Mouse (Mus musculus): ENCODE results near the gene Fos. TPM values are rescaled to one million over a fixed set of nuclear protein-coding genes. Genes with fewer than 3 reads are reported as not detected.

Fos gene
- polyA plus RNA-seq, 1 experiment from 2014 or later, result 4.0 TPM

GRCm38 (mm10) chr12:85510013-85510412 lies 36.3 kb downstream of the Fos start:
- Histone ChIP-seq H3K4me2 (ENCODE audit: low read depth, low read length) (no peak overlapping the region), H3K27me3 (ENCODE audit: control insufficient read depth, insufficient read depth, low read length) (no peaks in the 10 kb centered on the region), H3K4me1 (ENCODE audit: control insufficient read depth, insufficient read depth, low read length) (no peaks in the 10 kb centered on the region), H3K36me3 (ENCODE audit: control insufficient read depth, insufficient read depth, low read length) (no peaks in the 10 kb centered on the region), H3K27ac (ENCODE audit: low read depth, low read length) (no peak overlapping the region), H3K9me3 (ENCODE audit: control insufficient read depth, low read length) (no peaks in the 10 kb centered on the region), H3K9ac (replicated peaks; ENCODE audit: low read depth, low read length) (no peak overlapping the region), H3K4me3 (ENCODE audit: low read depth, low read length) (no peak overlapping the region)
- no peak for ATAC-seq (ENCODE audit: low read depth)
- WGBS, result 100% methylated on average over 2 of the region's 2 CpGs

- no peaks in the 10 kb centered on the region for H3K4me1 ChIP-seq (ENCODE audit: control insufficient read depth, insufficient read depth, low read length)
- no peaks in the 10 kb centered on the region for H3K9me3 ChIP-seq (ENCODE audit: control insufficient read depth, low read length)
- no peaks in the 10 kb centered on the region for H3K27me3 ChIP-seq (ENCODE audit: control insufficient read depth, insufficient read depth, low read length)
- H3K9ac ChIP-seq (replicated peaks; ENCODE audit: low read depth, low read length), result no peak overlapping the region
- H3K4me3 ChIP-seq (ENCODE audit: low read depth, low read length), result no peak overlapping the region
- no peaks in the 10 kb centered on the region for H3K36me3 ChIP-seq (ENCODE audit: control insufficient read depth, insufficient read depth, low read length)
- H3K4me2 ChIP-seq (ENCODE audit: low read depth, low read length), result no peak overlapping the region
- no peak for ATAC-seq (ENCODE audit: low read depth)
- 86% methylated on average over 6 of the region's 6 CpGs for WGBS
- no peak overlapping the region for H3K27ac ChIP-seq (ENCODE audit: low read depth, low read length)
Measured at GRCm38 (mm10) chr12:85513789-85514447, 40.2 kb downstream of the Fos start.

DNA sequence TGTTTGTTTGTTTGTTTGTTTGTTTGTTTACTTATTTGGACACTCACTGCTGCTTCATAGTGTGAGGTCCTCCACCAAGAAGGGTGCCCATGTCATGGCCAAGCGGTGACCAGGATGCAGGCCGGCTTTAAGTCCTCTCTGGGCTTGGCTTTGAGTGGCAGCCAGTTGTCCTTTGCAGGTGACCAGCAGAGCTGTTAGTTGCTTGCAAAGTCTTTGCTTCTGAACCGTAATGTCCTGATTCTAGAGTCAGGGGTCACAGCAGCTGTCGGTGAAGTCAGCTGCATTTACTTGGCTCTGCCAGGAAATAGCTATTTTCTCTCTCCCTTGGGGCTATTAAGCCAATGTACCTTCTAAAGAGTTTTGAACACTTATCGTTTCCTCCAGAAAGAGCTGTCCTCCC lies 41.3 kb downstream of the Fos start:
- no peak overlapping the region for H3K4me3 ChIP-seq (ENCODE audit: low read depth, low read length)
- no peak overlapping the region for H3K4me2 ChIP-seq (ENCODE audit: low read depth, low read length)
- H3K9me3 ChIP-seq (ENCODE audit: control insufficient read depth, low read length), result no peaks in the 10 kb centered on the region
- H3K4me1 ChIP-seq (ENCODE audit: control insufficient read depth, insufficient read depth, low read length), result no peaks in the 10 kb centered on the region
- ATAC-seq (ENCODE audit: low read depth), result no peak
- 68% methylated on average over 5 of the region's 5 CpGs for WGBS
- H3K9ac ChIP-seq (replicated peaks; ENCODE audit: low read depth, low read length), result no peak overlapping the region
- no peak overlapping the region for H3K27ac ChIP-seq (ENCODE audit: low read depth, low read length)
- no peaks in the 10 kb centered on the region for H3K27me3 ChIP-seq (ENCODE audit: control insufficient read depth, insufficient read depth, low read length)
- no peaks in the 10 kb centered on the region for H3K36me3 ChIP-seq (ENCODE audit: control insufficient read depth, insufficient read depth, low read length)

DNA sequence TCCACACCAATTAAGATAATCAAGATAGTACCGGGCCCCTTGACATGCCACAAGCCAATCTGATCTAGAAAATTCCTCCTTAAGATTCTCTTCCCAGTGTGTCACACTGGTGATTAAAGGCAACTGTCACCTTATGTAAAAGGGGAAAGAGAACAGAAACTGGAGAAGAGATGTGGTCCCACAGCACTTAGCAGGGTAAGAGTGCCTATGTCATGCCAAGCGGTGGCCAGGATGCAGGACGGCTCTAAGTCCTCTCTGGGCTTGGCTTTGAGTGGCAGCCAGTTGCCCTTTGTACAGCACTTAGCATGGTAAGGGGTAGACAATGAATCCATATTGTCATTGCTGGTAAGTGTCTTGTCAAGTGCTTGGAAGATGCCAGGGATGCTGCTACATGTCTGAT lies 42.2 kb downstream of the Fos start:
- Histone ChIP-seq H3K9ac (replicated peaks; ENCODE audit: low read depth, low read length) (no peak overlapping the region), H3K4me2 (ENCODE audit: low read depth, low read length) (no peak overlapping the region), H3K36me3 (ENCODE audit: control insufficient read depth, insufficient read depth, low read length) (no peaks in the 10 kb centered on the region), H3K4me1 (ENCODE audit: control insufficient read depth, insufficient read depth, low read length) (no peaks in the 10 kb centered on the region), H3K27ac (ENCODE audit: low read depth, low read length) (no peak overlapping the region), H3K4me3 (ENCODE audit: low read depth, low read length) (no peak overlapping the region), H3K9me3 (ENCODE audit: control insufficient read depth, low read length) (no peaks in the 10 kb centered on the region), H3K27me3 (ENCODE audit: control insufficient read depth, insufficient read depth, low read length) (no peaks in the 10 kb centered on the region)
- 94% methylated on average over 3 of the region's 3 CpGs for WGBS
- no peak for ATAC-seq (ENCODE audit: low read depth)

- H3K9ac ChIP-seq (replicated peaks; ENCODE audit: low read depth, low read length), result no peak overlapping the region
- no peaks in the 10 kb centered on the region for H3K4me1 ChIP-seq (ENCODE audit: control insufficient read depth, insufficient read depth, low read length)
- H3K27me3 ChIP-seq (ENCODE audit: control insufficient read depth, insufficient read depth, low read length), result no peaks in the 10 kb centered on the region
- H3K36me3 ChIP-seq (ENCODE audit: control insufficient read depth, insufficient read depth, low read length), result no peaks in the 10 kb centered on the region
- no peak overlapping the region for H3K4me3 ChIP-seq (ENCODE audit: low read depth, low read length)
- WGBS, result 89% methylated on average over 13 of the region's 13 CpGs
- no peaks in the 10 kb centered on the region for H3K9me3 ChIP-seq (ENCODE audit: control insufficient read depth, low read length)
- no peak overlapping the region for H3K4me2 ChIP-seq (ENCODE audit: low read depth, low read length)
- no peak for ATAC-seq (ENCODE audit: low read depth)
- no peak overlapping the region for H3K27ac ChIP-seq (ENCODE audit: low read depth, low read length)
Measured at GRCm38 (mm10) chr12:85517339-85517738, 43.6 kb downstream of the Fos start.

DNA sequence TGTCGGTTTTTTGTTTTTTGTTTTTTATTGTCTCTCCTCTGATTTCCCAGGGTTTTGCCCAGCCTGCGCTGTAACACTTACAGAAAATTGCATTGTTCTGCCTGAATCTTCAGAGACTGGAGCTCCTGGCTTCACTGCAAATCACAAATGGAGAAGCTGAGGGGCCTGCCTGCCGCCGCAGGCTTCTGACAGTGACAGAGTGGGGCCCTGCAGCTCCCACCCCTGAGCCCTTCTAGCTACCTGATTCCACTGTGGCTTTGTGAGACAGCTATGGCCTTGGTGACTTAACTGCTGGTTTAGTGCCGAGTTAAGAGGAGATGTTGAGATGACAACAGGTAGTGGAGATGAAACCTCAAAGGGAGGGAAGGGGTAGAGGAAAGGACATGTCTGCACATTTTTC lies 44.3 kb downstream of the Fos start:
- H3K9ac ChIP-seq (replicated peaks; ENCODE audit: low read depth, low read length), result no peak overlapping the region
- no peaks in the 10 kb centered on the region for H3K4me1 ChIP-seq (ENCODE audit: control insufficient read depth, insufficient read depth, low read length)
- no peaks in the 10 kb centered on the region for H3K9me3 ChIP-seq (ENCODE audit: control insufficient read depth, low read length)
- 75% methylated on average over 5 of the region's 5 CpGs for WGBS
- H3K4me2 ChIP-seq (ENCODE audit: low read depth, low read length), result no peak overlapping the region
- no peak overlapping the region for H3K27ac ChIP-seq (ENCODE audit: low read depth, low read length)
- H3K27me3 ChIP-seq (ENCODE audit: control insufficient read depth, insufficient read depth, low read length), result no peaks in the 10 kb centered on the region
- no peaks in the 10 kb centered on the region for H3K36me3 ChIP-seq (ENCODE audit: control insufficient read depth, insufficient read depth, low read length)
- no peak overlapping the region for H3K4me3 ChIP-seq (ENCODE audit: low read depth, low read length)
- ATAC-seq (ENCODE audit: low read depth), result no peak

DNA sequence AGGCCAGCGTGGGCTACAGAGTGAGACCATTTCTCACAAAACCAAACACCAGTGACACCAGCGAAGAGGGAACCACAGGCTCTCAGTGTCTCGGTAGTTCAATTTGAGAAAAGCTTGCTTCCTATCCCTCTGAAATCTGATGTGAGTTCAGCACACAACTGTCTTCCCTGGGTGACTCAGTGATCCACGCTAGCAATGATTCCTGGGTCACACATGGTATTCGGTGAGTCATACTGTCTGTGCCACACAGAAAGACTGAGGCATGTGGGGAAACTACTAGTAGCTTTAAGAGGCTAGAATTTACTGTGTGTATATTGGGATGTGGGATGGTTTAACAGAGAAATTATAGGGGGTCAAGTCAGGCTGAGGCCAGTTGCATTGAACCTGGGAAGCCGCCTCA lies 45.9 kb downstream of the Fos start:
- Histone ChIP-seq H3K27ac (ENCODE audit: low read depth, low read length) (no peak overlapping the region), H3K9me3 (ENCODE audit: control insufficient read depth, low read length) (no peaks in the 10 kb centered on the region), H3K36me3 (ENCODE audit: control insufficient read depth, insufficient read depth, low read length) (no peaks in the 10 kb centered on the region), H3K4me3 (ENCODE audit: low read depth, low read length) (no peak overlapping the region), H3K4me2 (ENCODE audit: low read depth, low read length) (no peak overlapping the region), H3K9ac (replicated peaks; ENCODE audit: low read depth, low read length) (no peak overlapping the region), H3K27me3 (ENCODE audit: control insufficient read depth, insufficient read depth, low read length) (no peaks in the 10 kb centered on the region), H3K4me1 (ENCODE audit: control insufficient read depth, insufficient read depth, low read length) (no peaks in the 10 kb centered on the region)
- no peak for ATAC-seq (ENCODE audit: low read depth)
- 96% methylated on average over 6 of the region's 6 CpGs for WGBS

- Histone ChIP-seq H3K27ac (ENCODE audit: low read depth, low read length) (no peak overlapping the region), H3K4me3 (ENCODE audit: low read depth, low read length) (no peak overlapping the region), H3K36me3 (ENCODE audit: control insufficient read depth, insufficient read depth, low read length) (no peaks in the 10 kb centered on the region), H3K4me2 (ENCODE audit: low read depth, low read length) (no peak overlapping the region), H3K4me1 (ENCODE audit: control insufficient read depth, insufficient read depth, low read length) (no peaks in the 10 kb centered on the region), H3K9ac (replicated peaks; ENCODE audit: low read depth, low read length) (no peak overlapping the region), H3K9me3 (ENCODE audit: control insufficient read depth, low read length) (no peaks in the 10 kb centered on the region), H3K27me3 (ENCODE audit: control insufficient read depth, insufficient read depth, low read length) (no peaks in the 10 kb centered on the region)
- WGBS, result 85% methylated on average over 6 of the region's 6 CpGs
- no peak for ATAC-seq (ENCODE audit: low read depth)
Measured at GRCm38 (mm10) chr12:85521101-85521500, 47.4 kb downstream of the Fos start.

DNA sequence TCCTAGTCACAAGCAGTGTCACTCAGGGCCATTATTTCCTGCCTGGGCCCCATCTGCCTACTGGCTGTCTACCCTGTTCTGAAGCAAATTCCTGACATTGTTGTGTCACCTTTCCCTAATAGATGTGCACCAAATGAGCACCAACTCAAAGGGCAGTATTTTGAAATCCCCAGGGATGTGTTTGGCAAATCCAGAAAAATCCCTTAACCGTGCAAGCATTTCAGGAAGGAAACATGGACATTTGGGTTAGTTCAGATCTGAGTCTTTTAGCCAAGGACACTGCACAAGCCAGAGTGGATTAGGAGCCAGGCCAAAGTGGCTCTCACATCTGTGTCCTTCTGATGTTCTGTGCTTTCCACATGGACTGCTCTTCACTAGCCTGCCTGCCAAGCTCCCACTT lies 48.0 kb downstream of the Fos start:
- Histone ChIP-seq H3K4me3 (ENCODE audit: low read depth, low read length) (no peak overlapping the region), H3K9ac (replicated peaks; ENCODE audit: low read depth, low read length) (no peak overlapping the region), H3K9me3 (ENCODE audit: control insufficient read depth, low read length) (no peaks in the 10 kb centered on the region), H3K36me3 (ENCODE audit: control insufficient read depth, insufficient read depth, low read length) (no peaks in the 10 kb centered on the region), H3K27ac (ENCODE audit: low read depth, low read length) (no peak overlapping the region), H3K4me1 (ENCODE audit: control insufficient read depth, insufficient read depth, low read length) (no peaks in the 10 kb centered on the region), H3K27me3 (ENCODE audit: control insufficient read depth, insufficient read depth, low read length) (no peaks in the 10 kb centered on the region), H3K4me2 (ENCODE audit: low read depth, low read length) (no peak overlapping the region)
- WGBS, result 77% methylated on average over 1 of the region's 1 CpGs
- ATAC-seq (ENCODE audit: low read depth), result no peak

Data from neural tube, embryonic 14.5 days (tissue).